Mouse (Mus musculus): Measurements from ENCODE around the gene Gpr39.

DNA sequence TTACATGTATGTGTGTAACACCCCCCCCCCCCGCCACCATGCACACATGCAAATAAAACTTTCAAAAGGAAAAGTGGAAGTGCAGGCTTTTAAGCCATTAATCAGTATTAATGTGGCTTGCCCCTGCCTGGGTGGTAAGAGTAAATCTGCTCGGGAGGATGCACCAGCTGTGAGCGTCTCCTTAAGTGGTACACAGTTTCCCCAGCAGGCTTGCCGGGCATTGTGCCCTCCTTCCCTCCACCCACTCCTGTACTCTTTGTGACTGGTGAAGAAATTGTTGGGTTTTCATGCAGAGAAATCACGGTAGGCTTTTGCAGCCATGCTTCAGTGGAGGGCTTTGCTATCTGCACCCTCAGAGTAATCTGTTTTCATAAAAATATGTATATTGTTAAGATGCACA, 181.8 kb downstream of the Gpr39 start:
- TF ChIP-seq EP300 (IDR thresholded peaks at IDR 0.05; ENCODE audit: low read depth) = no peak
- no peak for TF ChIP-seq CTCF (IDR thresholded peaks at IDR 0.05; ENCODE audit: low read depth)
